Mouse (Mus musculus) induced T-regulatory cell, adult 2 months (primary cell): ENCODE measurements at regions not wholly inside any gene's neighbourhood (a gene's known extent, or its start where the extent isn't known, plus 50 kb on each side); places are given as distances from the start of the nearest gene placed in this dataset.

Experiments used
- DNase-seq: peaks from one replicate; pipeline ENCODE4 v3.0.0-alpha.2; 2012; ENCODE audit warnings: low read depth

DNA sequence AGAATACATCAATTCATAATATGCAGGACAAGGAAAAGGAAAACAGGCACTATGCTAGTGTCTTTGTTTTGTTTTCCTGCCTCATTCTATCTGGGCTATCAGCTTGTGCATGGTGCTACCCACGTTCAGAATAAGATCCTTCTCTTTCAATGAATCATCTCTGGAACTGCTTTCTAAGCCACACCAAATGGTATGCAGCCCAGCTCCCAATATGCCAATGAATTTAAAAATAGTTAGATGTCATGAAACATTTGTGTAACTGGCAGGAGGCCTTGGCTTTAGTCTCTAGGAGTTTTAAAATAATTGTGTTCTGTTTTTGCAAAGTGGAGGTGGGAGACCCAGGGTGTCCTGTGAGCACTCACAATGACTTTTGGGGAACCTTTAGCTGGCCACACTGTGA is 603.1 kb upstream of the Sema6d start:
- no peak for DNase-seq

DNA sequence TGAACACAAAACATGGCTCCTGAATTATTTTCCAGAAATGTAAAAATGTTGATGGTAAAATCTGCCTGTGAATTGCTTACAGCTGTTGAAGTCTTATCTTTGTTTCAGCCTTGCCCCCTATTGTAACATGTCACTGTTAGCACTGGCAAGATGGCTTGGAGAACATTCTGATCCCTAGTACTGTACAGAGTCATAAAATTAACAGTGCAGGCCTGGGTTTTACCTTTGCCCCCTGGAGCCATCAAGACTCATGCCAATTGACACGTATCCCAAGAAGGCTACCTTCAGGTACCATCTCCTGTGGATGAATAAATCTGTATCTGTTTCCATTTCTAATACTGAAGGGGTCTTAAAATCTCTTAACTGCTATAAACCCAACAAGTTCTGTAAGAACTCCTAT is 583.6 kb upstream of the Sema6d start:
- no peak for DNase-seq

DNA sequence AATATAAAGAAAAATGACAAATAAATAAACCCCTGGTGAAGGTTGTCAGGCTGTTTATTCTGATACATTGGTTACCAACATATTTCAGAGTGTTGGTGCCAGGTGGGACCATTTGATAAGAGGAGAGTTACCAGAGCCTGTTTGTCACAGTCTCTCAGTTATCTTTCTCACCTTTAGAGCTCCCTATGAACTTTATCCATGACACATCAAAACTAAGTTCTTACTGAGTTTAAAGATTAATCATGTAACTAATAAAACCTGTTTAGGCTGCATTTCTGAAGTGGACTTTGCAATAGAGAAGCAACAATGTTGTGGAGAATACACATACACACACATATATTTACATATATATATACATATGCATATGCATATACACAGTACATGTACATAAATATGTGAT is 582.7 kb upstream of the Sema6d start:
- no peak for DNase-seq

DNA sequence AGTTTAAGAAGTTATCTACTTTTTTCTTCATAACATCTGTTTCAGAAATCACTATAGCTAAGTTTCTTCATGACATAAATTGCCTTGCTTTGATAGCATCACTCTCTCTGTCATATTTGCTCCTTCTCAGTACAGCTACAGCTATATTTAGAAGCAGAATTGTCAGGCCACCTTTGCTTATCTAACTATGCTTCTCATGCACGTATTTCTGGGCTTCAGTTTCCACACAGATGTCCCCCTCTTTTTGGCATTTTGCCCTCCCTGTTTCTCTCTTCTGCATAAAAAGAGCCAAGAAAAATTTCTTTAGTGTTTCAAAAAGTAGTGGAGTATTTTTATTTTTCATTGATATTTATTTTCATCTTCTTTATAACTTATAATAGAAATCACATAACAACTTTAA is 560.9 kb upstream of the Sema6d start:
- DNase-seq = no peak

DNA sequence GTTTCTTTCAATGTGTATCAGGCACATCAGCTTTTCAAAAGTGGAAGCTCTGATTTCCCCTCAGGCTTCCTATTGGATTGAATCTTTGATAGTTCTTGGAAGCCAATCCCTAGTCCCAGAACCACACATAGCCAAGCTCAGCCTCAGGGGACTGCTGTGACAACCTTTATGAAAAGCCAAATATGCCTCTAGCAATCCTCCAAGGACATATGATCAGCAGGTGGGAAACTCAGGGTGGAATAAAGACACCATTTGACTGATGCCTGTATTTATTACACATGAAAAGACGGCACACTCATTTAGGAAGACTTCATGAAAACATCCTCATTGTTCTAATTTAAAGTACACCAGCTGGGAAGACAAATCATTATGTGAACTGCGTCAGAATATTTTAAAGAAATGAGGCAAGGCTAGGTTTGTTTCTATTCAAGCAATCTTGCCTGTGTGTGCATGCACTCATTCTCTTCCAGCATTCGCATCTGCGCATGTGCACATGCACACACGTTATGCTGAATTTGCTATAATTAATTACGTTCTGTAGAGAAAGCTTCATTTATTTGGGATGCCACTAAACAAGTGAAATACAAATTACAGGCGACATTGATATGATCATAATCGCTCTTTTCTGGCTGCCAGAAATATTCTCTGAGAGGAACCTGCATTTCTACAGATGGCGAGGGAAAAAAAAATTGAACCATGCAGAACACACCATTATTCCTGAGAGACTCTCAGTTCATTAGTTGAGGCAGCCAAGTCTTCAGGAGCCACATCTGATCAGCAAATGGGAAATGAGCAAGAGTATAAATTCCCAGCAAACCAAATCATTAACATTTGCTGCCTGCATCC is 556.6 kb upstream of the Sema6d start:
- no peak for DNase-seq

- no peak for DNase-seq
These were observed 538.4 kb upstream of the Sema6d start for GRCm38 (mm10) chr2:123551249-123551850.

DNA sequence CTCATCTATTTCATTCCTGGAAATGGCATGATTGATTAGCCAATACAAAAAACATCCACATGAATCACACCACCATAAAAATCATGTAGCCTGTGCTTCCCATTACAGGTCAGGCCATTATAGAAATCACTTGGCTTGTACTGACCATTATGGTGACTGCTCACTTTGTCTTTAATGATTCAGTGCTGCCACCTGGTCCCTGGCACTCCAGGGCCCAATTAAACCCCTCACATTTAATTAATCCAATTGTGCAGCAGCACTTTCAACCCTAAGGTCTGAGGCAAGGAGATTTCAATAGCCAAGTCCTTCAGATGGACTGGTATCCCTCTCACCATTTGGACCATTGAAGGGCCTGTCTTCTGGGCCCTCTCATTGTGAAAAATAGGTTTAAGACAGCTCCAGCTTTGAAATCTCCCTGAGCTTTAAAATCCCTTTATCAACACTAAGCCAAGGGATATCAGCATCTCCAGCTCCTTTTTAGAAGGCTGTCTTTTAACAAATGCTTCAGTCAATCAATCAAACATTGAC is 531.6 kb upstream of the Sema6d start:
- DNase-seq = no peak
